Mouse (Mus musculus) spleen, postnatal 10 days (tissue): ENCODE results near the gene Irs2.

Source experiments
- DNase-seq, 2 experiments: peaks; one replicate each; pipeline ENCODE4 v3.0.0; 2021 to 2022; ENCODE audit warnings: low spot score in 2 of 2

The Irs2 gene

GRCm38 (mm10) chr8:10989946-10990345, 18.3 kb downstream of the Irs2 start:
- DNase-seq, result no peak

GRCm38 (mm10) chr8:10986638-10987037, 21.6 kb downstream of the Irs2 start:
- DNase-seq, result no peak

- no peak for DNase-seq
These were observed 23.2 kb downstream of the Irs2 start for GRCm38 (mm10) chr8:10985064-10985463.

- no peak for DNase-seq
These were observed 27.4 kb downstream of the Irs2 start for GRCm38 (mm10) chr8:10980876-10981275.

- no peak for DNase-seq
These were observed 28.3 kb downstream of the Irs2 start for GRCm38 (mm10) chr8:10979916-10980315.

GRCm38 (mm10) chr8:10979196-10979794, 29.0 kb downstream of the Irs2 start:
- no peak for DNase-seq

- DNase-seq, result no peak
These were observed 29.9 kb downstream of the Irs2 start for GRCm38 (mm10) chr8:10978377-10978776.

- DNase-seq, result no peak
These were observed 30.4 kb downstream of the Irs2 start for GRCm38 (mm10) chr8:10977742-10978376.

GRCm38 (mm10) chr8:10974659-10975058, 33.6 kb downstream of the Irs2 start:
- DNase-seq, result no peak

- DNase-seq, result no peak
These were observed 34.1 kb downstream of the Irs2 start for GRCm38 (mm10) chr8:10974126-10974525.

GRCm38 (mm10) chr8:10972851-10973452, 35.3 kb downstream of the Irs2 start:
- no peak for DNase-seq

- DNase-seq, result no peak
These were observed 36.3 kb downstream of the Irs2 start for GRCm38 (mm10) chr8:10971984-10972383.

GRCm38 (mm10) chr8:10971509-10971908, 36.7 kb downstream of the Irs2 start:
- no peak for DNase-seq

- no peak for DNase-seq
These were observed 37.5 kb downstream of the Irs2 start for GRCm38 (mm10) chr8:10970496-10971456.

GRCm38 (mm10) chr8:10968687-10969086, 39.6 kb downstream of the Irs2 start:
- DNase-seq, result no peak

GRCm38 (mm10) chr8:10965401-10966117, 42.7 kb downstream of the Irs2 start:
- DNase-seq, result no peak

- no peak for DNase-seq
These were observed 43.7 kb downstream of the Irs2 start for GRCm38 (mm10) chr8:10964511-10965099.

- no peak for DNase-seq
These were observed 46.3 kb downstream of the Irs2 start for GRCm38 (mm10) chr8:10961989-10962388.

- no peak for DNase-seq
These were observed 47.9 kb downstream of the Irs2 start for GRCm38 (mm10) chr8:10960277-10960819.

- no peak for DNase-seq
These were observed 50.8 kb downstream of the Irs2 start for GRCm38 (mm10) chr8:10957292-10957955.
